Mouse (Mus musculus): Measurements from ENCODE around the gene Ear14.
"Not testable (repeated sequence)": the region's sequence is repeated elsewhere in the genome, so short reads cannot be mapped to it uniquely, and the experiment has no call there.

DNA sequence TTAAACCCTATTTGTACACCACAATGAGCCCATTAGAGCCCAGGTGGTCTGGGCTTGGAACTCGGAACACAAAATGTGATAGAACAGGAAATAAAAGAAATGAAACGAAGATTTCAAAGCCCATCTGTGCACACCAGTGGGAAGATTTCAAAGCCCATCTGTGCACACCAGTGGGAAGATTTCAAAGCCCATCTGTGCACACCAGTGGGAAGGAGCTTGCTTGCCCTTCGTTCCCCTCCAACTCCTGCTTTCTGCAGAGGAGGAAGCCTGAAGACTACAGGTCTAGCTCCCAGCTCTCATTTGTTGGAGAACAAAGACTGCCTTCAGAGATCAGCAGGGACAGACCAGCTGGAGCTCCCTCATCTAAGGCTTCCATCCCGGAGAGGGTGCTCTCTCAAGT is 30.2 kb upstream of the Ear14 start:
- not testable (repeated sequence) for TF ChIP-seq CTCF (IDR thresholded peaks at IDR 0.05; ENCODE audit: extremely low read depth, insufficient read depth, insufficient read length, insufficient replicate concordance); POLR2A (IDR thresholded peaks at IDR 0.05; ENCODE audit: low read depth, low read length)

All from spleen, adult 2 months (tissue).